Mouse (Mus musculus) kidney, postnatal 25 days (tissue): ENCODE measurements around the gene Cd209c.

Experiments used
- DNase-seq, 2 experiments: peaks; one replicate each; pipeline ENCODE4 v3.0.0; 2021; ENCODE audit warnings: mixed read lengths in 2 of 2

Gene Cd209c

DNA sequence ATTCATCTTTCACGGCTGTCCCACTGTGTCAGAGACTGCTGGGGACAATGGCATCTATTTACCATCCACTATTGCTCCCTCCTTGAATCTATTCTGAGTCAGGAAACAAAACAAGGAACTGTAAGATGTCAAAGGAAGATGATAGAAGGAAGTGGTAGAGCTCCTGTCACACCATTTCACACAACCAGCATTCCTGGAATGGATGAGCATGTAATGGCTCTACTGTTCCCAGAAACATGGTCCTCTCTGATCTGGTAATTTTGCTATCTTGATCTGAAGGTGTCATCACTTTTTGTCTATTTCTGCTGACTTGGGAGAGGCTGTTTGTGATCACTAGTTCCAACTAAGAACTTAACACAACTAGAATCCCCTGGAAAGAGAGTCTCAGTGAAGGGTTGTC, at the start of gene Cd209c:
Gene Cd209c (minus strand): TSS at position 101 of the 400 bp plus-strand sequence.
- no peak for DNase-seq

GRCm38 (mm10) chr8:3994219-3994618, 39.7 kb upstream of the Cd209c start:
- no peak for DNase-seq

GRCm38 (mm10) chr8:3956037-3956436, 1.5 kb upstream of the Cd209c start:
- peak; percentile 29 to 37 for DNase-seq

GRCm38 (mm10) chr8:3940023-3940422, 14.5 kb downstream of the Cd209c start:
- no peak for DNase-seq

GRCm38 (mm10) chr8:3926744-3927143, 27.8 kb downstream of the Cd209c start, which contains the start of gene Cd209b:
TSS of gene Cd209b (minus strand) at chr8:3926844.
- DNase-seq, result no peak
